Mouse (Mus musculus): ENCODE results near the gene Ly6g. TPM values are rescaled to one million over a fixed set of nuclear protein-coding genes. Genes with fewer than 3 reads are reported as not detected.
A peak's percentile ranks its signal among the peaks of the same experiment; 100 is the strongest.
"Not testable (repeated sequence)": the region's sequence is repeated elsewhere in the genome, so short reads cannot be mapped to it uniquely, and the experiment has no call there.

Ly6g gene
- total RNA-seq (2021): not detected
- long read RNA-seq, experiment 1: 0 reads
- long read RNA-seq, experiment 2: 0 reads

GRCm38 (mm10) chr15:75154940-75155339, at the start of gene Ly6g:
Gene Ly6g (plus strand): TSS chr15:75155240.
- DNase-seq (ENCODE audit: low spot score in 2 of 2): no peak

DNA sequence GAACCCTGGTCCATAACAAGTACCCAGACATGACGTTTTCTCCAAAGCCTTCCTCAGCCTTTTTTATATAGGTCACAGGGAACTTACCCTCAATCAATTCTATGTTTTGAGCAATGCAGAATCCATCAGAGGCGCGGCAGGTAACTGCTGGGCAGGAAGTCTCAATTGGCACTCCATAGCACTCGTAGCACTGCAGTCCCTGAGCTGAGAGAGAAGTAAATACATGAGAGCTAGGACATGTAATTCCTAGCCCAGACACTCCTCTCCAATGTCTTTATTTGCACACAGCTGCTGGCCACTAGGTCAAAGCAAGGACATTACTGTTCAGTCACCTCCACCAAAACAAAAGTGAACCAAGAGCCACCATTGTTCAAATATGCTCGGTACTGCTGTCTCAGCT, 44.6 kb upstream of the Ly6g start:
- DNase-seq (ENCODE audit: low spot score in 2 of 2): not testable (repeated sequence)

DNA sequence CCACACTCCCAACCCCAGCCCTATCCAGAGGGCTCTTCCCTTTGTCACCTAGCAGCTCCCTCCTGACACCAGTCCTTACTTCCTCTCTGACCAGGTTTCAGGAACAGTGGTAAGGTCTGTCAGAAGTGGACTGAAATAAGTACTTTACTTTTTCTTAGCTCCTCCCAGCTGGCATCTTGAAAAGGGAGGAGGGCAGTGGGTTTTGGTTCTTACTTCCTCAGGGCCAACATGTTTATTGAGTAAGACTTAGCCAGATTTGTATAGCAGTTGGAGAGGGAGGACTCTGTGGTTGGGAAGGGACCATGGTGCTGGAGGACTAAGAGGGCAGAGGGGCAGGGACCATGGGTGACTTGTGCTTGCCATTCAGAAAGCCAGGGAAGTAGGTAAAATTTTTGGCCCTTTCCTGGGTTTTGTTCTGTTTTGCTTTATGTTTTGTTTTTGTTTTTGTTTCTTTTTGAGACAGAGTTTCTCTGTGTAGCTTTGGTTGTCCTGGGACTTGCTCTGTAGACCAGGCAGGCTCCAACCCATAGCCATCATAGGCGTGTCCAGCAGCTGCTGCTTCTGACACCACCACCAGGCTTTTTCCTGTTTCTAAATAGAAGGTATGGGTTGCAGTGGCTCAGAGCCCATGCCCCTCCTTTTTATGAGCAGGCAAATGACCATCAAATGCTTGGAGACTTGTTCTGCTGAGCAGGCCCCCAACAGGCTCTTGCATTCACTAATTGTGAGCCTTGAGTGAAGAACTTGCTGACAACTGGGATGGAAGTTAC, 43.0 kb upstream of the Ly6g start, which contains the start of gene Ly6c2:
Ly6c2 (minus strand) TSS at position 110 of the 770 bp plus-strand sequence.
- not testable (repeated sequence) for DNase-seq (ENCODE audit: low spot score in 2 of 2)

DNA sequence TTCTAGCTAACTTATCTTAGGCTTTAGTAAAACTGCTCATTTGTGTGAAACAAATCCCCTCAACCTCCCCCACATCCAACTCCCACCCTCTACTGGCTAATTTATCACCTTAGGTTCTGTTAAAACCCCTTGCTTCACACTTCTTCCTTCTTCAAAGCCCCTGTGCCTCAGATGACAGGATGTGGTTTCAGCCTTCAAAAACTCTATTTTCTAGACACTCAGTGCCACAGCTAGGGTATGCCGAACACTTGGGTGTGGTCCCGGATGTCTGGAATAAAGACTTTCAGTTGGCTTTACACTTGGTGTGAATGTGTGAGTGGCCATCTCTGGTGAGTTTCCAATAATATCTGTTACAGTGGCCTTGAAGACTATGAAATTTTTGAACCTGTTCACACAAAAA, 38.5 kb upstream of the Ly6g start:
- DNase-seq (ENCODE audit: low spot score in 2 of 2): no peak

DNA sequence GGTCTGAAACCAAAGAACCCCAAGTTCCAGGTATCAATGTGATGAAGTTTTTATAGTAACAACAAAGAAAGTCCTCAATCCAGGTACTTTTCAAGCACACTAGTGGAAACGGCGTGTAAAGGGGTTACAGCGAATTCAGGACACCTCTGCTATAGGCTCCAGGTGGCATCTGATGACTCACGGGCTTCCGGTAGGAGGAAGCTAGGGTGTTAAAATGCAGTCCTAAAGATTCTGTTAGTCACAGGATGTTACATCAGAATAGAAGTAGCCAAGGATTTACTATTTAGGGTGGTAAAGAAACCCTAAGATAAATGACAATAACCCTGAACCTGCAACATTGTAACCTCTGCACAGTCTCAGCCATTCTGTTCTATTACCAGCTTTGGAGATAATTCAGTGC, 37.6 kb upstream of the Ly6g start:
- not testable (repeated sequence) for DNase-seq (ENCODE audit: low spot score in 2 of 2)

- DNase-seq (ENCODE audit: low spot score in 2 of 2): peak in 1 of 2 experiments; percentile 31
Observed at GRCm38 (mm10) chr15:75118742-75119141, 36.3 kb upstream of the Ly6g start.

DNA sequence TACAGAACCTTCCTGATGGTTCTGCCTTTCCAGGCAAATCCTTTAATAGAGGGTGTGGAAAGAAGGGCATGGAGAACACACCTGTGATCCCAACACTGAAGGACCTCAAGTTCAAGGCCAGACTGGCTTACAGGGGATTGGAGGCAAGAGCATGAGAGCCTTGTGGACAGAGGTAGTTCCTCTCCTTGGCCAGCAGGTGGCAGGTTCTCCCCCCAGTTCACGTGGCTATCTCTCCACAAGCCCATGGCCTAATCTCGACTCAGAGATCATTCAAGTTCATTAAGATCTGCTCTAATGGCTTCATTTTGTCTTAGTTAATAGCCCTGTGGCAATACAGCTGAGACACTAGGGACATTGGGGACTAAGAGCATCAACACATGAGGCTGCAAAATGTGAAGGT, 35.0 kb upstream of the Ly6g start:
- no peak for DNase-seq (ENCODE audit: low spot score in 2 of 2)

DNA sequence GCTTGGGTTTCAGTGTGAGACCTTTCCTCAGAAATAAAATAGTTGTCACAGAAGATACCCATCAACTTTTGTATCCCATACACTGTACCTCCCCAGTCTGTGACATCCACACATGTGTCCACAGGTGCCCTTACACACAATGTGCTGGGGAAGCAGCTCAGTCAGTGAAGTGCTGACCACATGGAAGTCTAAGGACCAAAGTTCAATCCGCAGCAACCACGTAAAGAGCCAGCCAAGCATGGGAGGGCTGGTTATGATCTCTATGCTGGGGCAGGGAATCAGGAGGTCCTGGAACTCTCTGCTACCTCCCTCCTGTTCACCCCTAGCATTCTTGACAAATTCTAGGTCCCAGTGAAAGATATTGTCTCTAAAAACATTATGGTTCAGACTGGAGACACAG, 22.7 kb upstream of the Ly6g start:
- DNase-seq (ENCODE audit: low spot score in 2 of 2): not testable (repeated sequence)

GRCm38 (mm10) chr15:75135090-75135783, 19.8 kb upstream of the Ly6g start:
- DNase-seq (ENCODE audit: low spot score in 2 of 2): not testable (repeated sequence)

GRCm38 (mm10) chr15:75137739-75138138, 17.3 kb upstream of the Ly6g start:
- not testable (repeated sequence) for DNase-seq (ENCODE audit: low spot score in 2 of 2)

GRCm38 (mm10) chr15:75141812-75142360, 13.2 kb upstream of the Ly6g start:
- DNase-seq (ENCODE audit: low spot score in 2 of 2): not testable (repeated sequence)

DNA sequence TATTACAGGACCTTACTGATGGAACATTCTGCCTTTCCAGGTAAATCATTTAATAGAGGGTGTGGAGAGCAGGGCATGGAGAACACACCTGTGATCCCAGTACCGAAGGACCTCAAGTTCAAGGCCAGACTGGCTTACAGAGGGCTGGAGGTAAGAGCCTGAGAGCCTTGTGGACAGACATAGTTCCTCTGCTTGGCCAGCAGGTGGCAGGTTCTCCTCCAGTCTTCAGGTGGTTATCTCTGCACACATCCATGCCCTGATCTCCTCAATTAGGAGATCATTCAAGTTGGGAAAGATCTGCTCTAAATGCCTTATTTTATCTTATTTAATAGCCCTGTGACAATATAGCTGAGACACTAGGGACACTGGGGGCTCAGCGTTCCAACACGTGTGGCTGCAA, 11.3 kb upstream of the Ly6g start:
- no peak for DNase-seq (ENCODE audit: low spot score in 2 of 2)

GRCm38 (mm10) chr15:75153087-75153486, 2.0 kb upstream of the Ly6g start:
- no peak for DNase-seq (ENCODE audit: low spot score in 2 of 2)

GRCm38 (mm10) chr15:75157646-75158045, 2.6 kb downstream of the Ly6g start:
- no peak for DNase-seq (ENCODE audit: low spot score in 2 of 2)

DNA sequence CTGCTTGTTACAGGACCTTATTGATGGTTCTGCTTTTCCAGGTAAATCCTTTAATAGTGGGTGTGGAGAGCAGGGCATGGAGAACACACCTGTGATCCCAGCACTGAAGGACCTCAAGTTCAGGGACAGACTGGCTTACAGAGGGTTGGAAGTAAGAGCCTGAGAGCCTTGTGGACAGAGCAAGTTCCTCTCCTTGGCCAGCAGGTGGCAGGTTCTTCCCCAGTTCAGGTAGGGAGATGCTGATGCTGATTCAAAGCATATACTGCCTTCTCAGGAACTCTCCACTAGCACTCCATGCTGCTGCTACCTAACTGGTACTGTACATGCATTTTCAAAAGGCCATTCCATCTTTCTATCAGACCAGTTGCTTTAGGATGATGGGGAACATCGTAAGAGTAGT, 20.5 kb downstream of the Ly6g start:
- DNase-seq (ENCODE audit: low spot score in 2 of 2): no peak

DNA sequence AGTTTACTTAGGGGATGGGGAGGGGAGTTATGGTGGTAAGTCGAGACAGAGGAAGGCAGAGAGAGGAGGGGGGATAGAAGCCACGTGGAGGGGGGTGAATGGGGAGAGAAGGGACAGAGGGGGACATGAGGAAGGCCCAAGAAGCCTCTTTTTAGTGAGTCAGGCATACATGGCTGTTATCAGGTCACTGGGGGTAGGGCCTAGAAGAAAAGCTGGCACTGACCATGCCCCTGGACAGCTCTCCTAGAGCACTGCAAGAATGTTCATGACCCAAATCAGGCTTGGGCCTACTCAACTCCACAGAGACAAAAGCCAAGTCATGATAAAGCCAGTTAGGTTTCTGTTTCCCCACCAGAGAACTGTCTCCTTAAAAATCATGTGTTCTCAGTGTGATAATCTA, 31.3 kb downstream of the Ly6g start:
- DNase-seq (ENCODE audit: low spot score in 2 of 2): no peak

DNA sequence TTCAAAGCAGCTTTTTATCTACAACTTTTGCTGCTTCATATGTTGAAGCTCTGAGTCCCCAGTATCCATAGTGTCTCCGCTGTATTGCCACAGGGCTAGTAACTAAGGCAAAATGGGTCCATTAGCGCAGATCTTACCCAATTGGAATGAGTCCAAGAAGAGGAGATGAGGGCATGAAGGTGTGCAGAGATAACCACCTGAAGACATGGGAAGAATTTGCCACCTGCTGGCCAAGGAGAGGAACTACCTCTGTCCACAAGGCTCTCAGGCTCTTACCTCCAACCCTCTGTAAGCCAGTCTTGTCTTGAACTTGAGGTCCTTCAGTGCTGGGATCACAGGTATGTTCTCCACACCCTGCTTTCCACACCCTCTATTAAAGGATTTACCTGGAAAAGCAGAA, 34.1 kb downstream of the Ly6g start:
- DNase-seq (ENCODE audit: low spot score in 2 of 2): no peak

GRCm38 (mm10) chr15:75190560-75190959, 35.5 kb downstream of the Ly6g start:
- peak in 1 of 2 experiments; percentile 10 for DNase-seq (ENCODE audit: low spot score in 2 of 2)
